Mouse (Mus musculus) intestine, embryonic 16.5 days (tissue): ENCODE measurements around the gene Mrpl22. TPM values are rescaled to one million over a fixed set of nuclear protein-coding genes. Genes with fewer than 3 reads are reported as not detected.
A peak's percentile ranks its signal among the peaks of the same experiment; 100 is the strongest.
"Not testable (repeated sequence)": the region's sequence is repeated elsewhere in the genome, so short reads cannot be mapped to it uniquely, and the experiment has no call there.

Experiments
- ATAC-seq: fragments of 200-750 bp; cut with Nextera tagmentation; 2 replicates; pipeline ENCODE4 v1.8.0; 2017; ENCODE audit warnings: moderate TSS enrichment, moderate library complexity
- H3K27ac ChIP-seq: fragments of 300-500 bp; sonication (generic); 2 replicates; pipeline ENCODE4 v1.5.1; 2014; ENCODE audit warnings: mild to moderate bottlenecking, low read length
- H3K27me3 ChIP-seq: fragments of 300-500 bp; sonication (generic); replicated peaks from 2 replicates; pipeline ENCODE4 v1.6.1; 2014; ENCODE audit warnings: low read length, control low read depth, mixed read lengths; ENCODE audit not compliant: control insufficient read depth, insufficient read depth
- H3K36me3 ChIP-seq: fragments of 300-500 bp; sonication (generic); 2 replicates; pipeline ENCODE4 v1.6.1; 2014; ENCODE audit warnings: low read length, control low read depth; ENCODE audit not compliant: control insufficient read depth, insufficient read depth
- H3K4me1 ChIP-seq: fragments of 300-500 bp; sonication (generic); 2 replicates; pipeline ENCODE4 v1.6.1; 2014; ENCODE audit warnings: low read length, control low read depth, mixed read lengths; ENCODE audit not compliant: control insufficient read depth, insufficient read depth
- H3K4me2 ChIP-seq: fragments of 300-500 bp; sonication (generic); 2 replicates; pipeline ENCODE4 v1.6.1; 2014; ENCODE audit warnings: low read depth, low read length, control low read depth
- H3K4me3 ChIP-seq: fragments of 300-500 bp; sonication (generic); 2 replicates; pipeline ENCODE4 v1.5.1; 2014; ENCODE audit warnings: mild to moderate bottlenecking, low read length
- H3K9ac ChIP-seq: fragments of 300-500 bp; sonication (generic); 2 replicates; pipeline ENCODE4 v1.6.1; 2014; ENCODE audit warnings: low read depth, low read length
- H3K9me3 ChIP-seq: fragments of 300-500 bp; sonication (generic); 2 replicates; pipeline ENCODE4 v1.6.1; 2016; ENCODE audit warnings: low read length, control low read depth; ENCODE audit not compliant: control insufficient read depth
- WGBS: fragments of 180-500 bp; shearing (Covaris S2); extraction: QIAGEN DNeasy Blood & Tissue Kit; methylation state at CpG from one replicate; pipeline ENCODE4 v1.1.7; 2014; 5-methylcytosine and 5-hydroxymethylcytosine counted together
- polyA plus RNA-seq: library from polyadenylated mRNA; unstranded; fragments of >200 nt; fragmentation: Nextera tagmentation; extraction: Ambion mirVana; gene quantifications from 2 replicates; pipeline ENCODE4 v1.2.1, GENCODE M21; 2015

Mrpl22 gene
- polyA plus RNA-seq, 1 experiment from 2014 or later: 125 TPM

GRCm38 (mm10) chr11:58214391-58215048, 43.1 kb downstream of the Mrpl22 start:
- peak overlapping the region; percentile 61 for H3K4me3 ChIP-seq
- no peaks in the 10 kb centered on the region for H3K27me3 ChIP-seq
- WGBS: 24% methylated on average over 17 of the region's 17 CpGs
- H3K9me3 ChIP-seq: no peaks in the 10 kb centered on the region
- H3K36me3 ChIP-seq: no peaks in the 10 kb centered on the region
- peak overlapping the region; percentile 77 for H3K9ac ChIP-seq
- peak; percentile 91 for ATAC-seq
- peaks cover 6% of the 10 kb centered on the region for H3K4me1 ChIP-seq
- peak overlapping the region; percentile 70 for H3K4me2 ChIP-seq
- H3K27ac ChIP-seq: 0 out of 2 replicates have a peak overlapping the region, but pooled peaks have one; percentile 27

GRCm38 (mm10) chr11:58215049-58215430, 43.6 kb downstream of the Mrpl22 start:
- H3K36me3 ChIP-seq, H3K27ac ChIP-seq, H3K4me1 ChIP-seq, H3K9me3 ChIP-seq, H3K27me3 ChIP-seq: not testable (repeated sequence)
- Histone ChIP-seq H3K9ac (peak overlapping the region; percentile 77), H3K4me2 (peak overlapping the region; percentile 70), H3K4me3 (peak overlapping the region; percentile 61)
- WGBS: 12% methylated on average over 2 of the region's 3 CpGs
- peak; percentile 54 for ATAC-seq

GRCm38 (mm10) chr11:58215814-58216213, 44.4 kb downstream of the Mrpl22 start:
- no peak for ATAC-seq

GRCm38 (mm10) chr11:58216823-58217222, 45.4 kb downstream of the Mrpl22 start:
- Histone ChIP-seq H3K4me2 (no peak overlapping the region), H3K27ac (no peak overlapping the region)

More at GRCm38 (mm10) chr11:58215814-58216213, 44.4 kb downstream of the Mrpl22 start:
- Histone ChIP-seq H3K4me2 (peak overlapping the region; percentile 19), H3K27ac (no peak overlapping the region), H3K4me1 (peaks cover 6% of the 10 kb centered on the region), H3K9me3 (no peaks in the 10 kb centered on the region), H3K27me3 (no peaks in the 10 kb centered on the region), H3K4me3 (no peak overlapping the region), H3K36me3 (no peaks in the 10 kb centered on the region), H3K9ac (no peak overlapping the region)
- 67% methylated on average over 5 of the region's 5 CpGs for WGBS

GRCm38 (mm10) chr11:58223751-58224150, 52.3 kb downstream of the Mrpl22 start:
- H3K9ac ChIP-seq: no peak overlapping the region
- 37% methylated on average over 4 of the region's 4 CpGs for WGBS
- H3K4me3 ChIP-seq: no peak overlapping the region
- H3K27me3 ChIP-seq: no peaks in the 10 kb centered on the region
- no peak for ATAC-seq
- H3K9me3 ChIP-seq: no peaks in the 10 kb centered on the region
- H3K4me1 ChIP-seq: peaks cover 3% of the 10 kb centered on the region; the same call in 1 of the 2 replicates
- H3K27ac ChIP-seq: peak overlapping the region; percentile 19; the same call in 1 of the 2 replicates
- H3K36me3 ChIP-seq: no peaks in the 10 kb centered on the region
- H3K4me2 ChIP-seq: no peak overlapping the region

More at GRCm38 (mm10) chr11:58216823-58217222, 45.4 kb downstream of the Mrpl22 start:
- Histone ChIP-seq H3K9ac (no peak overlapping the region; the same call in 1 of the 2 replicates), H3K27me3 (no peaks in the 10 kb centered on the region), H3K36me3 (no peaks in the 10 kb centered on the region), H3K4me1 (no peaks in the 10 kb centered on the region; the same call in 1 of the 2 replicates), H3K9me3 (no peaks in the 10 kb centered on the region), H3K4me3 (no peak overlapping the region)
- 65% methylated on average over 6 of the region's 6 CpGs for WGBS
- ATAC-seq: no peak

GRCm38 (mm10) chr11:58224313-58224712, 52.9 kb downstream of the Mrpl22 start:
- Histone ChIP-seq H3K9ac (no peak overlapping the region), H3K27ac (no peak overlapping the region), H3K27me3 (no peaks in the 10 kb centered on the region), H3K4me2 (no peak overlapping the region), H3K4me1 (peaks cover 3% of the 10 kb centered on the region; the same call in 1 of the 2 replicates), H3K4me3 (no peak overlapping the region), H3K9me3 (no peaks in the 10 kb centered on the region), H3K36me3 (no peaks in the 10 kb centered on the region)
- peak; percentile 64; the same call in 1 of the 2 replicates for ATAC-seq
- 33% methylated on average over 7 of the region's 7 CpGs for WGBS

GRCm38 (mm10) chr11:58224872-58225271, 53.4 kb downstream of the Mrpl22 start:
- ATAC-seq, H3K9me3 ChIP-seq, H3K4me3 ChIP-seq, H3K4me1 ChIP-seq, H3K27me3 ChIP-seq, H3K4me2 ChIP-seq, H3K36me3 ChIP-seq, H3K27ac ChIP-seq, H3K9ac ChIP-seq: not testable (repeated sequence)
- 74% methylated on average over 2 of the region's 2 CpGs for WGBS

GRCm38 (mm10) chr11:58225655-58226054, 54.2 kb downstream of the Mrpl22 start:
- Histone ChIP-seq H3K9ac (no peak overlapping the region), H3K4me2 (no peak overlapping the region), H3K4me3 (no peak overlapping the region), H3K4me1 (peaks cover 3% of the 10 kb centered on the region; the same call in 1 of the 2 replicates), H3K27ac (no peak overlapping the region), H3K27me3 (no peaks in the 10 kb centered on the region), H3K36me3 (no peaks in the 10 kb centered on the region), H3K9me3 (no peaks in the 10 kb centered on the region)
- 5% methylated on average over 5 of the region's 5 CpGs for WGBS
- ATAC-seq: peak; percentile 65

- ATAC-seq: no peak
- Histone ChIP-seq H3K9me3 (no peaks in the 10 kb centered on the region), H3K36me3 (no peaks in the 10 kb centered on the region), H3K27me3 (no peaks in the 10 kb centered on the region), H3K9ac (no peak overlapping the region), H3K4me1 (peaks cover 3% of the 10 kb centered on the region; the same call in 1 of the 2 replicates), H3K4me3 (no peak overlapping the region), H3K27ac (no peak overlapping the region), H3K4me2 (no peak overlapping the region)
Measured at GRCm38 (mm10) chr11:58226425-58226824, 55.0 kb downstream of the Mrpl22 start.
